Mouse (Mus musculus) erythroblast, embryonic 14.5 days (primary cell): ENCODE results near the gene Togaram2.

Source experiments
- GATA1 ChIP-seq: IDR thresholded peaks from 2 replicates; pipeline ENCODE4 v1.6.1; 2012; ENCODE audit warnings: low read length, inconsistent platforms, mixed read lengths
- TAL1 ChIP-seq: IDR thresholded peaks from 3 replicates; pipeline ENCODE4 v1.6.1; 2012; ENCODE audit warnings: low read length, inconsistent platforms, mixed read lengths

GRCm38 (mm10) chr17:71778696-71779095 lies 105.6 kb downstream of the Togaram2 start:
- TF ChIP-seq GATA1 (no peak), TAL1 (no peak)
